Mouse (Mus musculus) kidney, postnatal 25 days (tissue): Measurements from ENCODE around the gene Evi5.

Source experiments
- DNase-seq, 2 experiments: peaks; one replicate each; pipeline ENCODE4 v3.0.0; 2021; ENCODE audit warnings: mixed read lengths in 2 of 2

The Evi5 gene

DNA sequence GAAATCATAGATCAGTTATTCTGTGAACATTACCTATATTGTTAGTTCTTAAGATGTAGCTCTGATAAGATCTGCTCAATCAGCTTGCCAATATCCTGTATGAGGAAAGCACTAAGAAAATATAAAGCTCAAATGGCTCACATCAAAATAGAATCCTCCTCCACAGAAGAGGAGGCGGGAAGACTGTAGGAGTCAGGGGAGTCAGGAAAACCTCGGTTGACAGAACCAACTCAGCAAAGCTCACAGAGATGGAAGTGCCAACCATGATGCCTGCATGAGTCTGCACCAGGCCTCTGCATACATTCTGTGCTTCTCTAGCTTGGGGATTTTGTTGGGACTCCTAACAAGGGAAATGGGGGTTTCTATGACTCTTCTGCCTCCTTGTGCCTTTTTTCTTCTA, 73.7 kb downstream of the Evi5 start:
- DNase-seq: no peak

DNA sequence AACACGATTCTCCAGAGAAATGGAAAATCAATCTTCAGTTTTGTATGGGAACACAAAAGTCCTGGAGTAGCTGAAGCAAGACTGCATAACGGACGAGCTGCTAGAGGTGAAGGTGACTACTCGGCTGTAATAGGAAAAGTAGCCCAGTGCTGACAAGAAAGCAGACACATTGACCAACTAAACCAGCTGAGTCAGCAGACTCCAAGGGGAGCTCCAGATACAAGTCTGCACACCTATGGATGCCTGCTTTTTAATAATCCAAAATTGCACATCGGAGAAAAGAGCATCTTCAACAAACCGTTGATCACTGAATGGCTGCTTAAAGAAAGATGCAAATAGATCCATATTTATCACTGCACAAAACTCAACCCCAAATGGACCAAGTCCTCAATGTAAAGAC, 76.6 kb downstream of the Evi5 start:
- no peak for DNase-seq

- no peak for DNase-seq
These were observed 81.0 kb downstream of the Evi5 start for GRCm38 (mm10) chr5:107793927-107794326.

DNA sequence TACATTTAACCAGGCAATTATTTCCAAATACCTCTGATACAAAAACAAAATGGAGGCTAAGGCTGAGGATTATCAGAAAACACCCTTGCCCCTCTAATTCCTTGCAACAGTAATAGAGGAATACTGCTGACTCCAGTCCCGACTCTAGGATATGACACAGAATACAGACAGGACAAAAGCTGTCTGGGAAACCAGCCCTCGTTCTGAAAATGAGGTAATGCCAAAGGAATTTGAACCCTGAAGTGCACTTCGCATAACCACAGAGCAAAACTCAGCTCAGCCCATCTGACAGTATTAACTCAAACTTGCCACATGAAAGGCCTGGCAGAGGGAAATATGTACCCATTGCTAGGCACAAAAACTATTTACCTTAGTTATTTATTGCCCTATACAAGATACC, 81.6 kb downstream of the Evi5 start:
- peak in 1 of 2 experiments; percentile 30 for DNase-seq

- peak in 1 of 2 experiments; percentile 26 for DNase-seq
These were observed 82.4 kb downstream of the Evi5 start for GRCm38 (mm10) chr5:107792516-107792915.

DNA sequence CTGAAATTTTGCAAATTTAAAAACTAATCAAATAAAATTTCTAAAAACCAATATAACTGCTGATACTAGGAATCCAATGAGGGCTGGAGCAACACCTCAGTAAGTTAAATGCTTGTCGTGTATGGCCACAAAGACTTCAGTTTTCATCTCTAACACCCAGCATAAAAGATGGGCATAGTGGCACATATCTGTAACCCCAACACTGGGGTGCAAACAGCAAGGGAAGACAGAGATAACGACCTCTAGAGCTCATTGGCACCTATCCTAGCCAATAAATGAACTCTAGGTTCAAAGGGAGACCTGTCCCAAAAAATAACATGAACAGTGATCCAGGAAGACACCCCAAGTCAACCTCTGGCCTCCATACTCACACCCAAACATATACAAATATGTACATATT, 82.9 kb downstream of the Evi5 start:
- no peak for DNase-seq

DNA sequence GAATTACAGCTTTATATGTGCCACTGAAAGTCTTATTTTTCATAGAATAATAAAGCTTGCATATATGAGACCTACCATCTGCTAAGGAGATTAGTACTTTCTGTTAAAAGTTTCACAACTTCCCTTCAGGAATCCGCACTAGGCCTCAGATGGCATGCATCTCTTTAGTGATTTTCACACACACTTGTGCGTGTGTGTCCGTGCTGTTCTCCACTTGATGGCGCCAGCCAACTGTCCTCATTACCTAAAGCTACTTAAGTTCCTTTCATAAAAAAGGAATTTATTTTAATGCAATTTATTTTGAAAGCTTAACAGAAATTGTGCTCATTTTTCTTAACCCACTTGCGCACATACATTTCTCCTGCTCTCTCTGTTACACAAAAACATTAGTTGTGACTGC, 85.4 kb downstream of the Evi5 start:
- peak in 1 of 2 experiments; percentile 40 for DNase-seq

DNA sequence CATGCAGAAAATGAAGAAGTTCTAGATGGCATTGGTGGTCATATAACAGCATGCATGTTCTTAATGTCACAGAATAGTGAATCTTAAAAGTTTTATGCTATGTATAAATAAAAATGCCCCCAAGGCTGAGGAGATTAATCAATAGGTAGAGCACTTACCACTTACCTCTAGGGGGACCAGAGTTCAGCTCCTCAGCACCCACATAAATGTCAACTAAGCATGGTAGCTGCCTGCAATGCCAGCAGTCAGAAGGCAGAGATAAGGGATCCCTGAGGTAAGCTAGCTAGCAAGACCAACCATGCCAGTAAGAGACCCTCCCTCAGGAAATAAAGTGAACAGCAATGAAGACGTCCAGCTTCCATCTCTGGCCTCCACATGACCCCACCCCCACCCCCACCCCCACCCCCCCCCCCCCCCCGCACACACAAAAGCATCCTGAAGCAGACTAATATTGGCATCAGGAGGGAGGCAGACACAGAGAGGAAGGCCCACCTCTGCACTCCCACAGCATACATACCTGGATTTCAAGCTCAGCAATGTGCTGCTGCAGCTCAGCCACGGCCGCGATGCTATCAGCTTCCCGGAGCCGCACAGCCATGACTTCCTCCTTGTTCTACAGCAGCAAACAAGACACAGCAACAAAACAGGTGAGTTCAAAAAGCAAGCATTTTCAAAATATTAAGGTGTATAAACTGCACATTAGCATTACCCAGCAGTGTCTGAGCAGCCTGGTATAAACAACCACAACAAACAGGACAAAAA, 87.0 kb downstream of the Evi5 start:
- no peak for DNase-seq

- DNase-seq: no peak
These were observed 92.5 kb downstream of the Evi5 start for GRCm38 (mm10) chr5:107782360-107782759.

GRCm38 (mm10) chr5:107778763-107779162, 96.1 kb downstream of the Evi5 start:
- no peak for DNase-seq

DNA sequence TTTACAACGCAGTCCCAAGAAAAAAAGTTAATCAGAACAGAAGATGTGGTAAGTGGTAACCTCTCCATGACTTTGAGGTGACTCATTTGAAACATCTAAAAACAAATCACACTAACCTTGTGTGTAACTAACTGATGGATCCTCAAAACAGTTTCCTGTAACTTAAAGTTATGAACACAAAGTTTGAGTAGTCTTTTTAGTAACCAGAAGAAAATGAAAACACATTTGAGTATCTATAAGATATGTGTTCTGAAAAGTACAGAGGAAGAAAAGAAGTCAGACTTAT, 97.4 kb downstream of the Evi5 start:
- DNase-seq: no peak

DNA sequence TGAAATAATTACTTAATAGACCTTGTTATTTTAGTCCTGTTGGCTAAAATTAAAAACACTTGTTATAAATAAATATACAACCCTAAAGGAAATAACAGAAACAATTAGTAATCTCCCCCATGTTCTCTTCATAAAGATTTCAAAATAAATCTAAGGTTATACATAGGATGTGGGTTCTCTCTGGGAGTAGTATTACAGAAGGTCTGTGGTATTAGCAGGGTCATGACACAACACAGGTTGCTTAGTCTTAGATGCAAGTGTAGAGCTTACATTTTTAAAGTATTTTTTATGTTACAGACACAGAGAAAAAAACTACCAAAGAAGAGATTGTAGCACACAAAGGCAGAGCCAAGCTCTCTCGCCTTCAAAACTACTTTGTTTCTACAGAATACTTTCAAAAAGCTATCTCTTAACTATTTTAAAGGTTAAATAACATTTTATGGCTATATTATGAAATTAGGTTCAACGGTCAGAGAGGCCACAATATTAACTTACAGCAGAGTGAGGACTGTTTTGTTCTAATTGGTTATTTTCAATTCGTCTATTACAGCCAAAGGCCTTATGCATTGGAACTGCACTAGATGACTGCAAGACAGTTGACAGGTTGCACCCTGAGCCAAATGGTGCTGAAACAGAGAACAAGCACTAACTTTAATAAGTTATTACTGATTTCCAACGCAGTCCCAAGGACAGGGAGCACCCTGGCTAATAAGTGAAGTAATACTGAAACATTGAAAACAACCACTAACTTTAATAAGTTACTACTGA, 97.9 kb downstream of the Evi5 start:
- DNase-seq: no peak

- no peak for DNase-seq
These were observed 99.0 kb downstream of the Evi5 start for GRCm38 (mm10) chr5:107775875-107776274.

- DNase-seq: no peak
These were observed 102.9 kb downstream of the Evi5 start for GRCm38 (mm10) chr5:107772049-107772448.

DNA sequence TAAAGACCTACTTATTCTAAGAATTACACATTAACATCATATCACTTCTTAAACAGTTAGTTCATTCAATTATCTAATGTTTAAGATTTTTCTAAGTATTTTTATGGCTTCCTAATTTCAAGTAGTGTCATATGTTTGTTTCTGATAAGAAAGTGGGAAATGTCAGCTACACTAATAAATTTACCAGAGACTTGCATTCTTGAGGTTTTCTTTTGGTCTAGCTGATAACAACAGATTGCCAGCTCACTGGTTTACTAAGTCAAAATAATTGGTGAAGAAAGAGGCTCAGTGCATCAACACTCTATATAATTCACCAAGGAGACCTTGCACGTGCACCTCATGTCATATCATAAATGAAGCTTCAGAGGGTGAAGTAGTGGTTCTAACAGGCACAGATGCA, 106.7 kb downstream of the Evi5 start:
- no peak for DNase-seq

DNA sequence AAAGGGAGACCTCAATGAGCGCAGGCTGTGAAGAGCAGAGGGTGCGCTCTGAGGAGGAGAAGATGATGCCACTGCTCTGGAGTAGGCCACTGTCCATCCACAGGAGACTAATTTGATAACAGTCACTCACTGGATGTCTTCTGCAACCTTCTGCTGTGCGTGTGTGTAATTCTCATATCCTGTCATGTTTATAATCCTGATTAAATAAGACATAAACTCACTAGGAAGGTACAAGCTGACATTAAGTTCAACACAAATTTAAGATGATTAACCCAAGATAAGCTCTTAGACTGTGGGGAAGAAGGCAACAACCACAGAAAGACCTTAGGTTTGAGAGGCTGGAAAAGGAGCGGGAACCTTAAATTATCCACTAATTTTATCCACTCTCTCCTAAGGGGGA, 109.0 kb downstream of the Evi5 start:
- DNase-seq: no peak

GRCm38 (mm10) chr5:107764486-107764885, 110.4 kb downstream of the Evi5 start:
- DNase-seq: no peak

DNA sequence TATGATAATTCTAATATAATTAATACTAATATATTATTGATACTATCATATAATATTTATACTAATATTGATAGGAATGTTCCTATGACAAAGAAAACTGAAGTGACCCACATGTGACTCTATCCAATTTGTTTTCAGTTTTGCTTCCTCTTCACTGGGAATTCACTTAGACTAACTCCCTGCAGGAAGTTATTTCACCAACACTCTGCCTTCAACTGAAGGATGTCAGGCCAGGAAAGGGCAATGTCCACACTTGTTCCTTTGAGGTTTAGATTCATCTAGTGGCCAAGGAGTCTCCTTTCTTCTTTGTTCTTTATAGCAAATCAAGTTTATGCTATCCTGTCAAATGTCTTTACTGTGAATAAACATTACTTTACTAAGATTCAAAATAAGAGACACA, 111.2 kb downstream of the Evi5 start:
- DNase-seq: no peak

DNA sequence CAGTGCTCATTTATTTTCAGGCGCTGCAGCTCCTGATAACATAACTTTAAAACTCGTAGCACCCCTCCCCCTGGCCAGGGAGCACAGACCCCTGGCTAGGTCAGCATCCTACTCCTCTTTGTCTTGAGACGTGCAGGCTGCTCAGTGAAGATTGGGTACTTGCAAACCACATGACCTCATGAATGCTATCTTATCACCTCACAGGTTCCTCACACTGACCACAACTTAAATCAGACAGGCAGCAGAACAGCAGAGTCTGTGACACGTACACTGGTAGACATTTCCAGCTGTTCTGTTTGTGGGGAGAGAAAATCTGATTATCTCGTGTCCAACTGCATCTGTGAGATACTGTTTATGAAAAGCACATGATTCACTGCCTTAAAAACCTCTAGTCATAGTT, 115.8 kb downstream of the Evi5 start:
- DNase-seq: no peak

DNA sequence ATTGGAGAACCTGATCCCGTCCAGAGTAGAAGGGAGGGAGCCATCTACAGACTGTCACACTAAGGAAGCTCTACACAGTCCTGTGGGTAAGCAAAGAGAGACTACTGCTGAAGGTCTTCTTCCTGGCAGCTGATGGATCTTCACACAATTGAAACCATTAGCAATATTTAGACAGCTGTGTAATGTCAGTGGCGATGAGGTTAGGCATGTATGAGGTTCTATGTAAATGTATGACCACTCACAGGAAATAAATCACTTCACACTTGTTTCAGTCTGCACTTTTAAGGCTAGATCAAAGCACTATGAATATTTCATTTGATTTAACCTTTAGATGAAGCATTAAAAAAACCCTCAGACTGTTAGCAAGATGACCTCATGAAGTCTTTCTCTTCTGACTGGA, 118.8 kb downstream of the Evi5 start:
- DNase-seq: no peak

DNA sequence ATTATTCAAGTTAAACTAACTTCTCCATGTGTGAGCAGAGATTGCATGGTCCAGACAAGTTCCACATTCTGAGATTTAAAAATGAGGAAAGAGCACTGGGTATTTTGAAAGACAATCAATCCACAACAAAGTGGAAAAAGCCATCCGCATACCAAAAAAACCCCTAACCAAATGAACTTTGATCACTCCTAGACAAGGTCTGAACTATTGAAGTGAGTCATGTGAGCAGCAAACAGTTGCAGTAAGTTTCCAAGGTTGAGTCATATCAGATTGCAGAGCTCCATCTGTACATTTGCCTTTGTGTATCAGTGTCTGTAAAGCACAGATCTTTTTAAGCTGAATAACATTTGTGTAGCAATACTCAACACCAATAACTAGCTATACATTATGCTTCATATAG, 120.2 kb downstream of the Evi5 start:
- no peak for DNase-seq

- no peak for DNase-seq
These were observed 121.3 kb downstream of the Evi5 start for GRCm38 (mm10) chr5:107753656-107754055.

DNA sequence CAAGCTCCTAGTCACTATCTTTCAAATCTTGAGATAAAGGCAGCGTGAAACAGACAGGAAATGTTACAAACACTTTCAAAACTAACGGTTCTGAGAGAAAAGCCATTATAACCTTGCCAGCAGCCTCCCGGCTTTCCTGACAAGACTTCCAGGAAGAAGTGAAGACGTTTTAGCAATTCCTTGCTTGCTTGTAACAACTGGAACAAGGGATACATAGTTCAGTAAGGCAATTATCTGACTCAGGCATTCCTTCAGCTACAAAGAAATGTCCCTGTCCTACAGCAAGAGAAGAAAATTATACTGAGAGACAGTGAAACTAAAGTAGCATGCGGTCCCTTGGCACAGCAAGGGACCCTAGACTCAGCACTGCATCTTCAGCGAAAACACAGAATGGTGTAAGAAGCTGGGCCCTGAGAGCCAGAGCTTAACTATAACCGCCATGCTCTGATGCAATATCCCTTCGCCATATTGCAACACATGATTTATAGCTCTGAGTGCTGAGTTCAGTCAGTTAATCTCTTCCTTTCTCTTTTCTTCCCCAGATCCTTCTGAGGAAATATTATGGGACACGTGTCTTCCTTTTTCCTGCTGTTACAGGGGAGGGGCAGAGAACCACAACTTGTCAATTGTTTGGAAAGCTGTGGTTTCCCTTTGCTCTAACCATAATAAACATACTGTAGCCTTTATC, 125.5 kb downstream of the Evi5 start:
- DNase-seq: no peak

DNA sequence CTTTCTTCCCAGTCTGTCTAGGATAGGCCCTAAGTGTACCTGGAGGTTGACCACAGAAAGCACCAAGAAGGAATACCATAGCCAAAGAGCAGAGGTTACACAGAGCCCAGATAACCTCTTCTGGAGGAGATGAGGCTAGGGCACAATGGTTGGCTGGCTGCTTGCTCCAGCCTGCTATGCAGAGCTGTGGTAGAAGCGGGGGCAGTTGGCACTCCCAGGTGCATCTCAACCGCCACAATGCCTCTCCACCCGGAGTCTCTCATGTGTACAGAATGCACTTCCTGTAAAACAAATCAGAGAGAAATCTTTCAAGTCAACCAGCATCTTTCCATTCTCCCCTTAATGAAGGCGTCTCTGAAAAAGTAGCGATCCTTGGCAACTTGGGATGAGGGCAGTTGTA, 135.9 kb downstream of the Evi5 start:
- no peak for DNase-seq
